Mouse (Mus musculus) adrenal gland, postnatal 36 days (tissue): ENCODE results near the gene Calhm3. TPM values are rescaled to one million over a fixed set of nuclear protein-coding genes. Genes with fewer than 3 reads are reported as not detected.

ENCODE experiments used
- DNase-seq, 2 experiments: peaks; one replicate each; pipeline ENCODE4 v3.0.0; 2021; ENCODE audit warnings: mixed read lengths in 1 of 2
- total RNA-seq, 2 experiments: library from RNA; stranded (reverse); gene quantifications; 2 replicates each; pipeline ENCODE4 v1.2.3; 2021

Gene Calhm3
- total RNA-seq, 2 experiments from 2014 or later: not detected

DNA sequence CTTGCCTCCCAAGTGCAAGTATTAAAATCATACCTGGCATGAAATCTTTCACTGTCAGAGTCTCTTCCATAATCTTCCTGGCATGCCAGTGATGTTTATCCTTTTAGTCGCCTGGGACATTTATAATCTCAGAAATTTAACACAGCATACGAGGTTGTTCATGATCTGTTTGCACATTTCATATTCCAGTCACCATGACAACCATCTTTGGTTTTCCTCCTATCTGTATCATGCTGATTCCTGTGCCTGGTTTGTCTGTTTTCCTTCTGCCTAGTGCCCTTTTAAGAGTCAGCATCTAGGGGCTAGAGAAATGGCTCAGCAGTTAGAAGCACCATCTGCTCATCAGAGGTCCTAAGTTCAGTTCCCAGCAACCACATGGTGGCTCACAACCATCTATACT lies 38.9 kb downstream of the Calhm3 start:
- DNase-seq: no peak

DNA sequence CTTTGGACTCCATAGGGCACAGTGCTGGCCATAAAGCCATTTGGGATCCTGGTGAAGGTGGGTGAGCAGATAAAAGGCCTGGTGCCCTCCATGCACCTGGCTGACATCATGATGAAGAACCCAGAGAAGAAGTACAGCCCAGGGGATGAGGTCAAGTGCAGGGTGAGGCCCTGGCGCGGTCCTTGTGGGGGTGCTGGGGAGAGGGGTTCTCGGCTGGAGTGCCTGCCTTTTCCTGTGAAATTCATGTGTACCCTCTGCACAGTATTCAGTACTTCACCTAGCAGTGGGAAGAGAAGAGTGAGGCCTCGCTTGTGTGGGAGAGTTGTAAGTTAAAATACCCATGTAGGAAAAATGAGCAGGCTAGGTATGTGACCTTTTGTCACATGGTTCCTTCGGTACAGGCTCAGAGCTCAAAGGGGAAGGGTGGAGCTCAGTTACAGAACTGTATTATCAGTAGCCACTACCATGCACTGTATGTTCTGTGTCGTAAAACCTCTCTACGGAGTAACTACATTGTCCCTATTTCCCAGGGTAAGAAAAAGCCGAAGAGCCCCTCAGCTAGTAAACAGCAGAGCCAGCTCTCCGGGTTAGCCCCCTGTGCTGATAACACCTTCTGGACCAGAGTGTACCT lies 52.8 kb downstream of the Calhm3 start:
- no peak for DNase-seq

Other genes starting within 250 kb of the Calhm3 start
- 1 to 10 TPM; 4.0 to 5.9 TPM for gene Ina, start 143.1 kb downstream of the Calhm3 start, total RNA-seq
- gene Nt5c2, start 142.6 kb downstream of the Calhm3 start, total RNA-seq: 10 to 100 TPM; 63.2 to 65.2 TPM
- gene Pcgf6, start 106.9 kb downstream of the Calhm3 start, total RNA-seq: 10 to 100 TPM in 1 of 2 experiments, 1 to 10 TPM in 1; 9.1 to 11.9 TPM
- gene Taf5, start 90.0 kb downstream of the Calhm3 start, total RNA-seq: 1 to 10 TPM; 4.1 to 4.2 TPM
- 100 to 1,000 TPM; 712 to 723 TPM for gene Usmg5, start 67.1 kb downstream of the Calhm3 start, total RNA-seq
- gene Pdcd11, start 67.0 kb downstream of the Calhm3 start, total RNA-seq: 10 to 100 TPM; 22.1 to 27.9 TPM
- gene Calhm2, start 19.5 kb downstream of the Calhm3 start, total RNA-seq: 1 to 10 TPM; 3.6 to 4.4 TPM
- gene Calhm1, start 13.5 kb downstream of the Calhm3 start, total RNA-seq: not detected
- gene Neurl1a, start 21.1 kb upstream of the Calhm3 start, total RNA-seq: 10 to 100 TPM; 11.5 to 15.3 TPM